Mouse (Mus musculus): ENCODE measurements around the gene Atg4b. TPM values are rescaled to one million over a fixed set of nuclear protein-coding genes. Genes with fewer than 3 reads are reported as not detected.

The Atg4b gene
- total RNA-seq, 2 experiments from 2014 or later: 24.0 to 31.3 TPM

DNA sequence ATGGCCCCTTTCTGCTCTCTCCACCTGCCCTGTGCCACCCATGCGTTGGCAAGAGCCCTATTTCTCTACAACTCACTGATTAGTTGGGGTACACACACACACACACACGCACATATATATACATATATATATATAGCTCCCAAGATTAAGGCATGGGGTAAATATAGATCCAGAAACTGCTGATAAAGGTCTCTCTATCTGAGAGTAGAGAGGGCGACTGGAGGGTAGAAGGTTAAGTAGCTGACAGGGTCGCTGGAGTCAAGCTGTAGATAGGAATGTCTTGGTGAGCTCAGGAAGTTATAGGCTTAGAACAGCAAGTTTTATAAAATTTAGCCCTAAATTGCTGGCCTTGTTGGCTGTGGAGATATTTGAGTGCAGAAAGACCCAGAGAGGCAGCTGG lies 53.5 kb downstream of the Atg4b start:
- TF ChIP-seq CTCF (IDR thresholded peaks at IDR 0.05): no peak
- intact Hi-C loops (cut with DNase I): loop anchor here (10.0 kb wide), 1 partner anchor 290 kb away; the partner anchor contains the start of gene Farp2
- Histone ChIP-seq H3K27ac (peak overlapping the region; percentile 99; the same call in 1 of the 2 replicates), H3K4me3 (peak overlapping the region; percentile 95)
- no peak for DNase-seq

DNA sequence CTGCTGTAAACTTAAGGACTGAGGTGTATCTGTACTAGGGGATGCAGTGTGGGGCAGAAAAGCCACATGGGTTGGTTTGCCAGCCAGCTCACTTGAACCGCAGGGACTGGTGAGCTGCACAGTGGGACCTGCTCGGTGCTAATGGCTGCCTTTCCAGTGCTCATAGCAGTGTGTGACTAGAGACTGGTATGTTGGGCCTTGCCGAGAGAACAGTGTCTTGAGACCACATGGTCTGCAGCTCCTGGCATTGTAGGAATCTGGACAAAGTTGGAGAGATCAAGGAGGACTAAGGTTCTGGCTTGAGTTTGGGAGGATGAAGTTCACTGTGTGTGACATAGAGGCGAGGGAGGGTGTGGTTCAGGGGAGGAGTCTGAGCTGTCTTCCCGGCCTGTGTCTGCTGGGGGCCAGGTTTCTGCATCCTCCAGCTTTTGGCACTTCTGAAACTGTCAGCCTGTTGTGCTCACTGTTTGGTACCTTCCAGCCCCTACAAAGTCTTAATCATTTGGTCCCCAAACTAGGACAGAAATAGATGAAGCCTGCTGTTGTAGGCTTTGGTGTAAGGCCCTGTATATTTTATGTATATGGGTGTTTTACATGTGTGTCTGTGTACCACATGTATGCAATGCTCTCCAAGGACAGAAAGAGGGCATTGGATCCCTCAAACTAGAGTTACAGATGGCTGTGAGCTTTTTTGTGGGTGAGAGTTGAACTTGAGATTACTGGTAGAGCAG lies 54.1 kb downstream of the Atg4b start:
- Histone ChIP-seq H3K27ac (no peak overlapping the region; the same call in 1 of the 2 replicates), H3K4me3 (no peak overlapping the region)
- TF ChIP-seq CTCF (IDR thresholded peaks at IDR 0.05): no peak
- intact Hi-C loops (cut with DNase I): loop anchor here (10.0 kb wide), 1 partner anchor 291 kb away; the partner anchor contains the start of gene Farp2
- no peak for DNase-seq

DNA sequence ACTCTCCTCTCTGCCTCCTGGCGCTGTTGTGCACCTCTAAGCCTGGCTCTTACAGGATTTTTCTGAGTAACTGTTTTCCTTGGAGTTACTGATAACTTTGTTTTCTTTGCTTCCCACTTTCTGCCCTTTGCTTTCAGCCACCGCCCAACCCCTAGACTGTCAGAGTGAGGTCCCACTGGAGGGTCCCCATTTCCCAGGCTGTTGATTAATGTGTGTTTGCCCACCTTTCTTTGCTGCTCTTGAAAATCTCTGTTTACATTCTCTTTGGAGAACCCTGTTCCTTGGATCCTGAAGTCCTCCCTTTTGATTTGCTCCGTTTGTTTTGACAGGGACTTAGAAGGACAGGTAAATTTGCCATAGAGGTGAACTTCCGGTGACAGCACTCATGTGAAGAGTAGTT lies 57.6 kb downstream of the Atg4b start:
- intact Hi-C loops (cut with DNase I): loop anchor here (10.0 kb wide), 1 partner anchor 294 kb away; the partner anchor contains the start of gene Farp2
- Histone ChIP-seq H3K4me3 (no peak overlapping the region), H3K27ac (no peak overlapping the region)
- no peak for DNase-seq
- TF ChIP-seq CTCF (IDR thresholded peaks at IDR 0.05): no peak

DNA sequence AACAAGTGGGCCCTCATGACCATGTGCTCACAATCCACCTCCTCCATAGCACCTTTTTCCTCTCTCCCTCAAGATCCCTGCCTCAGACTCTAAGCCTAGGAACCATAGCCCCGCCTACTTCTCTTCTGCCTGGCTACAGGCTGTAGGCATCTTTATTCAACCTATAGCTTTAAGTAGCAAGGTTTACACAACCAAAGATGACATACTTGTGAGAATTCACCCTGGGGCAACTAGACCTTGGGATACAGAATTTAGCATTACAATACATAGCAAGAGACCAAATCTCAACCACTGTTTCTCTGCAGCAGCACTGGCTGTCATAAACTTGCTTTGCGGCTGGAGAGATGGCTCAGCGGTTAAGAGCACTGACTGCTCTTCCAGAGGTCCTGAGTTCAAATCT lies 58.7 kb downstream of the Atg4b start:
- intact Hi-C loops (cut with DNase I): no loop called here
- DNase-seq: no peak

DNA sequence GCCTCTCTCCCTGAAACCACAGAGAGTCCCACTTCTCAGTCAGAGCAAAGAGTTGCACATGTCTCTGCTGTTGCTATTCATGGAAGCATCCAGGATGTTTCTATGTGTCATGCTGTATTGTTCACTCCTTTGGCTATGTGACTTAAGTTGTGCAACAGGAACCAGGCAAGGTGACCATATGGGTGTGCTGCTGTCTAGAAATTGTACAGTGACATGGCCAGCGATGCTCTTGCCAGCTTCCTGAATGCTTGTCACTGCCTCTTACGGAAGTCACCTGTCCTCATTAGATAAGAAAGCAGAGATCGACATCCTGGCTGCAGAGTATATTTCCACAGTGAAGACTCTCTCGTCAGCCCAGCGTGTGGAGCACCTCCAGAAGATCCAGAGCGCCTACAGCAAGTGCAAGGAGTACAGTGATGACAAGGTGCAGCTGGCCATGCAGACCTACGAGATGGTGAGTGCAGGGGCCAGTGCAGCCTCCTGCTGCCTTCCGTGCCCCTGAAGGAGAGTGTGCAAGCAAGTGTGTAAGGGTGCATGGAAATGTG lies 60.3 kb downstream of the Atg4b start:
- intact Hi-C loops (cut with DNase I): no loop called here
- Histone ChIP-seq H3K27ac (peak overlapping the region; percentile 78), H3K4me3 (no peak overlapping the region)
- no peak for DNase-seq
- no peak for TF ChIP-seq CTCF (IDR thresholded peaks at IDR 0.05)

More for the DNA sequence above, 58.7 kb downstream of the Atg4b start:
- Histone ChIP-seq H3K27ac (no peak overlapping the region), H3K4me3 (no peak overlapping the region)
- no peak for TF ChIP-seq CTCF (IDR thresholded peaks at IDR 0.05)

DNA sequence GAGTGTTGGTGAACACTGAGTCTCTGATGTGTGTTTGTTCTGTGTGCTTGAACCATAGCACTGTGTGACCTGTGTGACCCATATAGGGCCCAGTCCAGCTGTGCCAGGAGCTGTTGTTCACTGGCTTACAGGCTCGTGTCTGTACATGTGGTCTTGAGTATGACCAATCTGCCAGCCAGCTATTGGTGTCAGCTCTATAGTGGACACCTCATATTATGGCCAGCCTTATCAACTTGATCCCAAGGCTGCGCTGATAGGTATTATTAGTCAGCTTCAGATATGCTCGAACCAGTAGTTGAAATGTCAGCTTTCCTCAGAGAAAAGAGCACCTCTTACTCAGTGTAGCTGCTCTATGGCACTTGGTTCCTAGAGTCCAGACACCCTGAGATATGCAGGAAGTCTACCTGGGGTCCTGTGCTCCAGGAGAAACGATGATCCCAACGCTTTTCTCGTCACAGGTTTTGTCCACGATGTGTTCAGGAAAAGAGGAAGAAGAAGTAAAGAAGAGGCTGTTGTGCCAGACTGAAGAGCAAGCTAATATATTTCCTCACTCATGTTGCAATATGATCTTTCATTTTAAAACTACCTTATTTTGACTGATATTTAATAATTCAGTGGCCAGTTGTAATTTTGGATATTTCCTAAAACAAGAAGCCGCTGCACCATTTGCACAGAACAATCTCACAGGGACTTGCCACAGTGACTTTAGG lies 66.7 kb downstream of the Atg4b start:
- Histone ChIP-seq H3K4me3 (no peak overlapping the region), H3K27ac (no peak overlapping the region)
- DNase-seq: no peak
- intact Hi-C loops (cut with DNase I): no loop called here
- TF ChIP-seq CTCF (IDR thresholded peaks at IDR 0.05): no peak

DNA sequence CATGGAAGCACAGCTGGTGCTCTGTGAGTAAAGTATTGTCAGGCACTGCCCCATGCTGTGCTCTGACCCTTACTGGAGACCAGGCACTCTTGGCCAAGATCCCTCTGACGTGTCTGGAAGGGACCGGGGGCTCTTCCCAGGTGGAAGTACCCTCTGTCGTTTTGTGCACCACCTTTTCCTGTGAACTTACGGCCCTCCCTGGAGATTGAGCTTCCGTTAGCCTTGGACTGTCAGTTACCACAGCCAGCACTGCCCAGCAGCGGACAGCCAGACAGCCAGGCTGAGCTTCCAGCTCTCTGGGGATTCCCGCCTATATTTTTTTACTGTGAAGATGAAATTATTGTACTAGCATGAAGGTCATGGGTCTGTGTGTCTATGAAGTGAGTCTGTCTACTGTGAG lies 67.4 kb downstream of the Atg4b start:
- no peak for DNase-seq
- intact Hi-C loops (cut with DNase I): no loop called here
- no peak overlapping the region for H3K4me3 ChIP-seq
- H3K27ac ChIP-seq: no peak overlapping the region
- no peak for TF ChIP-seq CTCF (IDR thresholded peaks at IDR 0.05)

DNA sequence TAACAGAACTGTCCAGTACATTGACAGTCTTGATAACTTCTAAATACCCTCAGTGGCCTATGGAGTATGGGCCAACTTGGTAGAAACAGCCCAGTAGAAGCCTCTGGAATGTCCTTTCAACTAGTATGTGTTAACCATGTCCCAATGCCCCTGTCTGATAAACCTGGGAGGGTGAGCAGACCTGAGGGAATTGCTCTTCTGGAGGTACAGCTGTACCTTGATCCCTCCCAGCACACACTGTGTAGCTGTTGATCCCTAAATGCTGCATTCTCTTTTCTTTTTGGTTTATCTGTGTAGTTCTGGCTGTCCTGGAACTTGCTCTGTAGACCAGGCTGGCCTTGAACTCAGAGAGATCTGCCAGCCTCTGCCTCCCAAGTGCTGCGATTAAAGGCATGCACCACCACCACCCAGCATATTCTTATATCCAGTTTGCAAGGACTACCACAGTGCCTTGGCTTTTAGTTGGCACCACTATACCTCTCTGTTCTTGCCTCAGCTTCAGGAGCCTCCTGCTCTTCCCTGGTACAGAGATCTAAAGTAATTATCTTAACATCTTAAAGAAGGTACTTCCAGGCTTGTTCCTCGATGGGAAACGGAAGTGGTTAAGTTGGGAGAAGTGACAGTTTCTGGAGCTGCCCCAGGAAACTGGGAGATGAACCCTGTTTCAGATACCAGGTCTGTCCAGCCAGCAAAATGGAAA lies 72.6 kb downstream of the Atg4b start:
- no peak for TF ChIP-seq CTCF (IDR thresholded peaks at IDR 0.05)
- intact Hi-C loops (cut with DNase I): no loop called here

DNA sequence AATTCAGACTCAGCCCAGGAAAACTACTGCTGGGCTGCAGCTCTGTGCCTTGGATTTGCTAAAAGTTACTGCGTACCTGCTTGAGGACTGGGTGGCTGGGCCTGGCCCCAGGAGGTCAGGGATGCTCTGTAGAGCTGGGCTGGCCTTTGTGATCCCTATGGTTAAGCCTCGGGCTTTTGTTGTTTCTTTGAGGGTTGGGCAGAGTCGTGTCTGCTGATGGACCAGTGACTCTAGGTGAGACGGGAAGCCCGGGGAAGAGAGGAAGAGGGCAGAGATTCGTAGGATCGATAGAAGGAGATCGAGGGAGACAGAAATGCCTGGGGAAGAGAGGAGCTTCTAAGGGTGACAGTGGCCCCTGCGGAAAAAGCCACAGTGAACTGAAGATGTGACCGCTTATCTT lies 73.3 kb downstream of the Atg4b start, which contains the start of gene D2hgdh:
Gene D2hgdh (plus strand): TSS at position 301 of the 400 bp plus-strand sequence.
- peak within 1 kb of the TSS; percentile 77 for H3K4me3 ChIP-seq
- TF ChIP-seq CTCF (IDR thresholded peaks at IDR 0.05): no peak
- DNase-seq: peak; percentile 23
- intact Hi-C loops (cut with DNase I): no loop called here
- H3K27ac ChIP-seq: peak within 1 kb of the TSS; percentile 100

More for the DNA sequence above, 72.6 kb downstream of the Atg4b start:
- H3K4me3 ChIP-seq: peak overlapping the region; percentile 77; the same call in 1 of the 2 replicates
- DNase-seq: no peak
- peak overlapping the region; percentile 100 for H3K27ac ChIP-seq

DNA sequence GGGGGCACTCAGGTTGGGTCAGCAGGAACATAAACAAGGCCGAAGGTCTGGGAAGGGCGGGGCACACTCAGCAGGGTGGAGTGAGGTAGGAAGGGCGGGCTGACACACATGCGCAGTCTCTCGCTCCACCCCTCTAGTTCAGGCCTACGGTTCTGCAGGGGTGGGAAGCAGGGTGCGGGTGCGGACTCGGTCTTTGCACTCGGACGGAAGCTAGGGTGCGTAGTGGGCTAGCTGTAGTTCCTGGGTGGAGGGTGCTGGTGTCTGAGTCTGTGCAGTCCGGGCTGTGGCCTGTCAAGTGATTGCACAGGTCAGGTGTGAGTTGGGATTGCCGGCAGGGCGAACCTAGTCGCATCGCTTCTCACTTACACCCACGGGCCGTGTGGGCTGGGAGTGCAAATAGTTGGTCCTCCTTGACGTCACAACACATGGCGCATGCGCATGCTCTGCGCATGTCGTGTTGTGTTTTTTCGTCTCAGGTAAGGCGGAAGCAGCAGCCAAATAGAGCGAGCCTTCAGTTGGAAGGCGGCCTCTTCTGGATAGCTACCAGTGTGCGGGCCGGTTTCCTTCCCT lies 73.9 kb downstream of the Atg4b start:
- DNase-seq: peak; percentile 96
- TF ChIP-seq CTCF (IDR thresholded peaks at IDR 0.05): peak; percentile 34
- Histone ChIP-seq H3K27ac (peak overlapping the region; percentile 100), H3K4me3 (peak overlapping the region; percentile 77)
- intact Hi-C loops (cut with DNase I): no loop called here

DNA sequence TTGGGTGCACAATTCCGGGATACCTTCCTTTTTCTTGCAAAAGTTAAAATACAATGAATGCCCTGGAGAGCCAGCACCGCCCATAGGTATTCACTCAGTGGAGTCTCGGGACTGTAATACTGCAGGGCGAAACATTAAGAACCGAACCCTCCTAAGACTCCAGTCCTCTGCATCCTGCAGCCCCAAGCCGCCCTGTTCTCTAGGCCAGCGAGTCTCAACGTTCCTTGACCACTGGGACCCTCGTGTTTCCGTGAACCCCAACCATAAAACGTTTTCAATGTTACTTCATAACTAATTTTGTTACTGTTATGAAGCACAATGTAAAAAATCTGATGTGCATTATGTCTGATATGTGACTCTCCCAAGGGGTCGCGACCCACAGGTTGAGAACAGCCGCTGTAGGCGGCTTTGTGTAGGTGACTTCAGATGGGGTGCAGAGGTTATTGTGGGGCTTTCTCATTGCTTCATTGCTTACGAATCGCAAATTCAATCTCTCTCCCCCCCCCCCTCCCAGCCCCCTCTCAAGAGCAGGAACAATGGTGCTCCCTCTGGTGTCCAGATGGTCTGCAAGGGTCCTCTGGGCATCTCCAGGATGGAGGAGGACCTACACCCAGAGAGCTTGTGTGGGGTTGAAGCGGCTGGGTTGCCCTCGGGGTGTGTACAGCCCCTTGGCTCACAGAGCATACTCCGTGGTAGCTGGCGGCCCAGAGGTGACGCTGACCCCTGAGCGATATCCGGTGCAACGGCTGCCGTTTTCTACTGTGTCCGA lies 74.7 kb downstream of the Atg4b start:
- peak overlapping the region; percentile 77 for H3K4me3 ChIP-seq
- H3K27ac ChIP-seq: peak overlapping the region; percentile 100
- TF ChIP-seq CTCF (IDR thresholded peaks at IDR 0.05): no peak
- intact Hi-C loops (cut with DNase I): no loop called here
- no peak for DNase-seq

DNA sequence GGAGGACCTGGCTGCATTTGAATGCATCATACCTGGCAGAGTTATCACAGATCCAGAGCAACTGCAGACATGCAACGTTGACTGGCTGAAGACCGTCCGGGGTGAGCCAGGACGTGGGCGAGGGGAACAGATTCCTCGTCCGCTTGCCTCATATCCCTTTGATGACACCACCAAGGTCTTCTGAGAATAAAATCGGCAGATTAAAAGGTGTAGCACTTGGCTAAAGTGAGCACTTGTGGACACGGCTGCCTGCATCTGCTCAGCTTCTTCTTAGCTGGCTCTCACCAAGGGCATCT lies 75.2 kb downstream of the Atg4b start:
- DNase-seq: no peak
- intact Hi-C loops (cut with DNase I): no loop called here
- no peak for TF ChIP-seq CTCF (IDR thresholded peaks at IDR 0.05)

More for the DNA sequence above, 75.2 kb downstream of the Atg4b start:
- H3K27ac ChIP-seq: no peak overlapping the region
- no peak overlapping the region for H3K4me3 ChIP-seq
